Mouse (Mus musculus) cerebellum, adult 2 months (tissue): ENCODE measurements around the gene Gal3st3. TPM values are rescaled to one million over a fixed set of nuclear protein-coding genes. Genes with fewer than 3 reads are reported as not detected.

Experiments used
- DNase-seq, 2 experiments: peaks; one replicate each; pipeline ENCODE4 v3.0.0; 2021
- H3K27ac ChIP-seq: fragments of 200-500 bp; 2 replicates; pipeline ENCODE4 v1.5.1; 2012; ENCODE audit warnings: low read length, control low read depth, inconsistent platforms; ENCODE audit not compliant: insufficient read depth
- H3K27me3 ChIP-seq: fragments of 200-500 bp; 2 replicates; pipeline ENCODE4 v1.6.1; 2012; ENCODE audit warnings: inconsistent platforms, mild to moderate bottlenecking, low read length, moderate library complexity; ENCODE audit not compliant: control insufficient read depth, insufficient read depth
- H3K4me1 ChIP-seq: fragments of 200-500 bp; 2 replicates; pipeline ENCODE4 v1.6.1; 2011; ENCODE audit warnings: low read length; ENCODE audit not compliant: control insufficient read depth, insufficient read depth
- H3K4me3 ChIP-seq: fragments of 200-500 bp; replicated peaks from 2 replicates; pipeline ENCODE3; 2011; ENCODE audit warnings: mild to moderate bottlenecking, low read depth, low read length, control low read depth; ENCODE audit not compliant: insufficient read depth
- CTCF ChIP-seq: fragments of 200-500 bp; IDR thresholded peaks from 2 replicates; pipeline ENCODE4 v1.5.1; 2011; ENCODE audit warnings: low read depth, mild to moderate bottlenecking, control low read depth, low read length, moderate library complexity, borderline replicate concordance; ENCODE audit not compliant: insufficient read depth
- POLR2A ChIP-seq: fragments of 200-500 bp; IDR thresholded peaks from 2 replicates; pipeline ENCODE4 v1.6.1; 2011; ENCODE audit warnings: low read length, control low read depth, borderline replicate concordance; ENCODE audit not compliant: insufficient read depth
- whole genome bisulfite sequencing: fragments of 180-500 bp; shearing (Covaris S2); methylation state at CpG from one replicate; pipeline ENCODE4 v1.1.7; 2018; 5-methylcytosine and 5-hydroxymethylcytosine counted together
- polyA plus RNA-seq: library from polyadenylated mRNA; depleted of rRNA; stranded (reverse); fragments of >200 nt; gene quantifications from 2 replicates; pipeline ENCODE4 v1.2.3, GENCODE M21; 2012

Gene Gal3st3
- polyA plus RNA-seq, 1 experiment: 49.2 TPM

DNA sequence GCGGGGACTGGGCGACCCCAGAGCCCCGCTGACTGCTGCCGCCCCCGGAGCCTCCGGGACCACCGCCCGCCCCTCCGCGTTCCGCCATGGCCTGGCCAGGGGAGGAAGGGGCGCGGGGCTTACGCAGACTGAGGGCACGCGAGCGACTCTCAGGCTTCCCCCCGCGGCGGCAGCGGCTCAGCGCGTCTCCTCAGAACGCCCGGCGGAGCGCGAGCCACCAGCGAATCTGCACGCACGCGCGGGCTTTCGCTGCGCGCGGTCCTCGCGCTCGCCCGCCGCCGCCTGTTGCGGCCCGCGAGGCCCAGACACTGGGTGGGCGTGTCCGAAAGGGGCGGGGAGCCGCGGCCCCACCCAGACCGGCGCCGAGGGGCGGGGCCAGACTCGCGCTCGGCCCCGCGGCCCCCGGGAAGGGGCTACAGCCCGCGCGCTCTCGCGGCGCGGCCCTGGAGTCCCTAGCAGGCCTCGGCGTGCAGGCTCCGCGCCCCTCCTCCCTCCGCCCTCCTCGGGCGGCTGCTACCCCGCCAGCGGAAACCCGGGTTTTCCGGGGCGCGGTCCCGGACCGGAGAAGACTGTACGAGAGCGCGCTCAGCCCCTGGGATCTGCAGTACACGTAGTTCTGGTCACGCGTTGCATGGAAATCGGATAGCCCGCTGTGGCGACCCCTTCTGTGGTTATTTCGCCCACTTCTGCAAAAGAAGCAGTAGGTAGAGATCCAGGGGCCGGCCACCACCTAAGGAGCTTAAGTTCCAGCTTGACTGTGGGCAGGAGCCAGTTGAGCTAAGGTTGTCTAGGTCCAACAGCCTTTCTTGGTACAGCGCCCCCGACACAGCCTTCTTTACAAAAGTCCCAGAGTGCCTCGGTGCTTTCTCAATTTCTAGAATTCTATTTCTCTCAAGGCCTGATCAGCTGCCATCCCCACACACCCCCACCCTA is 25.1 kb upstream of the Gal3st3 start, which contains the start of gene Pacs1:
Gene Pacs1 (minus strand): TSS at position 319 of the 933 bp plus-strand sequence.
- H3K27me3 ChIP-seq: no peaks in the 10 kb centered on the region
- TF ChIP-seq CTCF (no peak), POLR2A (peak; percentile 51)
- under 1% methylated on average over 90 of the region's 97 CpGs for WGBS
- no peak within 1 kb of the TSS for H3K27ac ChIP-seq
- peak within 1 kb of the TSS; percentile 54 for H3K4me3 ChIP-seq
- H3K4me1 ChIP-seq: no peaks in the 10 kb centered on the region; the same call in 1 of the 2 replicates
- DNase-seq: peak; percentile 83 to 86

DNA sequence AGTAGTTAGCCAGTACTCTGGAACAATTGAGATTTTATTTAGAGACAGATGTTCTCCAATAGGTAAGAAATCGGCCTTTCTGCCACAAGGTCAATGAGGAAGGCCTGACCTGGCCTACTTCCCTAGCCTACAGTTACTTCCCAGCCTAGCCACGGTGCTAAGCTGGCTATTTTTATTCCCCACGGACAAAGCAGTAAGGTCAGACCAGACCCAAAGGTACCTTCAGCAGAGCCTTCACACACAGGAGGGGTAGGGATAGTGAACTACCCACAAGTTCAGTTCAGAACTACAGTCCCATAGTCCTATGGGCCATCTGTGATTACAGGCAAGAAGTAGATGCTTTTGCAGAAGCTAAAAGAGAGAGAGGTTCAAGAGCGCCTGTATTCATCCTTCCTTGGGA is 24.2 kb upstream of the Gal3st3 start:
- 65% methylated on average over 4 of the region's 4 CpGs for WGBS
- H3K27me3 ChIP-seq: no peaks in the 10 kb centered on the region
- no peak for DNase-seq
- no peak overlapping the region for H3K4me3 ChIP-seq
- no peaks in the 10 kb centered on the region; the same call in 1 of the 2 replicates for H3K4me1 ChIP-seq
- TF ChIP-seq POLR2A (no peak), CTCF (no peak)
- H3K27ac ChIP-seq: no peak overlapping the region

DNA sequence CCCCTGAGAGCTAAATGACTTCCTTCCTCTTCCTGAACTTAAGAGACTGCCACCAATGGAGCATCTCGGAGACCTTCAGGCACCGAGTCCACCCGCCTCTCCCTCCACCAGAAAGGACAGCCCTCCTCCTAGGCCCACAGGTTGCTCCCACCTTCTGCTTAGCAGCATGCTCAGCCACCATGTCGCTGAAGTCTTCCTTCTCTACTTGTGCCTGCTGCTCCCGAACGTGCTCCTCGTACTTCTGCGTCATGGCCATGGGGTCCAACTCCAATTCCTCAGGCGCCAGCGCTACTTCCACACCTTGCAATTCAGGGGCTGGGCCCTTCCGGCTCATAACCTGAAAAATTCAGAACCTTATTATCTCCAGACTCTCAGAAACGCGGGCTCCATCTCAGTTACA is 23.5 kb upstream of the Gal3st3 start:
- H3K27ac ChIP-seq: no peak overlapping the region
- 95% methylated on average over 11 of the region's 13 CpGs for WGBS

DNA sequence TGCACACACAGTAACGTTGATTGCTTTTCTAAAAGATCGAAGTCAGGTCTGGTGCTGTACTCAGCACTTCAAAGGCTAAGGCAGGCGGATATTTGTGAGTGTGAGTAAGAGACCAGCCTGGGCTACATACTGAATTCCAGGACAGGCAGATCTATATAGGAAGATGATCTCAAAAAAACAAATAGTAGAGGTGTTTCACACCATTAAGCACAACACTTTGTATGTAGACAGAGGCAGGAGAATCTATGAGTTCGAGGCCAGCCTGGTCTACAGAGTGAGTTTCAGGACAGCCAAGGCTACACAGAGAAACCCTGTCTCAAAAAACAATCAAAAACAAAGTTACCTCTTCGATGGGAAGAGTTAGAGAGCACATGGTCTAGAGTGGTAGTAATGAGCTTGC is 22.4 kb upstream of the Gal3st3 start:
- TF ChIP-seq POLR2A (no peak), CTCF (no peak)
- H3K27me3 ChIP-seq: no peaks in the 10 kb centered on the region
- no peak overlapping the region for H3K4me3 ChIP-seq
- H3K27ac ChIP-seq: no peak overlapping the region
- no peaks in the 10 kb centered on the region; the same call in 1 of the 2 replicates for H3K4me1 ChIP-seq
- 91% methylated on average over 5 of the region's 5 CpGs for WGBS
- DNase-seq: no peak

More for the DNA sequence above, 23.5 kb upstream of the Gal3st3 start:
- no peak for DNase-seq
- no peak for TF ChIP-seq POLR2A
- no peak for TF ChIP-seq CTCF
- Histone ChIP-seq H3K4me1 (no peaks in the 10 kb centered on the region; the same call in 1 of the 2 replicates), H3K4me3 (no peak overlapping the region), H3K27me3 (no peaks in the 10 kb centered on the region)

DNA sequence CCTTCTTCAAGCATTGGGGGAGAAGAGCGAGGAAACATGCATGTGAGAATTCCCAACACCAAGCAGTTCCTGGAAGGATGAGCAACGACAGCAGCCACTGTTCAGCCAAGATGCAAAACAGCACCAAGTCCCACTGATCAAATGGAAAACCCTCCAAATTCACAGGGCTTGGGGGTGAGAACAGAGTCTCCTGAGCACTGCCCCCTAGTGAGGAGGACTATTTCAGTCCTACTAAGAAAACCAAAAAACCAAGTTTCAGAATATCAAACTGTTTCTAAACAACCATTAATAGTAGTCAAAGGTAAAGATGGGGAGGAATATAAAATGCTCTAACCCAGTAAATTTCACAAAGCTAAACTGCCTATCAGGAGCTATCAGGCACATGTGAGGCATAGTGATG is 21.6 kb upstream of the Gal3st3 start:
- no peak overlapping the region for H3K4me3 ChIP-seq
- H3K4me1 ChIP-seq: no peaks in the 10 kb centered on the region; the same call in 1 of the 2 replicates
- no peak overlapping the region for H3K27ac ChIP-seq
- TF ChIP-seq CTCF (no peak), POLR2A (no peak)
- WGBS: 82% methylated on average over 2 of the region's 2 CpGs
- H3K27me3 ChIP-seq: no peaks in the 10 kb centered on the region
- DNase-seq: peak in 1 of 2 experiments; percentile 1

DNA sequence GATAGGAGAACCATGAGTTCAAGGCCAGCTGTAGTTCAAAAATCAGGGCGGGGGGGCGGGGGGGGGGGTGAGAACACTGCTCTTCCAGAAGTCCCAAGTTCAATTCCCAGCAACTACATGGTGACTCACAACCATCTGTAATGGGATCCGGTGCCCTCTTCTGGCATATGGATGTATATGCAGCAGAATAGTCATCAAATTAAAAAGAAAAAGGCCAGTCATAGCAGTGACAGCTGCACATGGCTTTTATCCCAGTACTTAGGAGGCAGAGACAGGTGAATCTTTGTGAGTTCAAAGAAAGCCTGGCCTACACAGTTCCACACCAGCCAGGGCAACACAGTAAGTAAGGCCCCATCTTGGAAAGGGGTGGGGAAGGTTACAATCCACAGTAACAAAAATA is 21.0 kb upstream of the Gal3st3 start:
- no peak for DNase-seq
- TF ChIP-seq POLR2A: no peak
- 98% methylated on average over 3 of the region's 3 CpGs for whole genome bisulfite sequencing

DNA sequence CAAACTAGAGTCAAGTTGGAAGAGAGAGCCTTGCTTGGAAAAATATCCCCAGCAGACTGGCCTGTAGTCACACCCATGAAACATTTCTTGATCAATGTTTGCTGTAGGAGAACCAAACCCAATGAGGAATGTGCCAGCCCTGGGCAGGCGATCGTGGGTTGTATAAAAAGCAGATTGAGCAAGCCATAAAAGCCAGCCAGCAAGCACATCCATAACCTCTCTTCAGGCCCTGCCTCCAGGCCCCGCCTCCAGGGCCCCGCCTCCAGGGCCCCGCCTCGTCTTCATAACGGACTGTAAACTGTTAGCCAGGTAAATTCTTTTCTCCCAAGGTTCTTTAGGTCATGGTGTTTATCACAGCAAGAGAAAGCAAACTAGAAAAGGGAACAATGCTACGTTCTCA is 19.8 kb upstream of the Gal3st3 start:
- H3K27ac ChIP-seq: no peak overlapping the region
- 83% methylated on average over 8 of the region's 8 CpGs for WGBS

More for the DNA sequence above, 21.0 kb upstream of the Gal3st3 start:
- no peak overlapping the region for H3K4me3 ChIP-seq
- H3K27ac ChIP-seq: no peak overlapping the region
- no peaks in the 10 kb centered on the region for H3K27me3 ChIP-seq
- H3K4me1 ChIP-seq: no peaks in the 10 kb centered on the region; the same call in 1 of the 2 replicates

DNA sequence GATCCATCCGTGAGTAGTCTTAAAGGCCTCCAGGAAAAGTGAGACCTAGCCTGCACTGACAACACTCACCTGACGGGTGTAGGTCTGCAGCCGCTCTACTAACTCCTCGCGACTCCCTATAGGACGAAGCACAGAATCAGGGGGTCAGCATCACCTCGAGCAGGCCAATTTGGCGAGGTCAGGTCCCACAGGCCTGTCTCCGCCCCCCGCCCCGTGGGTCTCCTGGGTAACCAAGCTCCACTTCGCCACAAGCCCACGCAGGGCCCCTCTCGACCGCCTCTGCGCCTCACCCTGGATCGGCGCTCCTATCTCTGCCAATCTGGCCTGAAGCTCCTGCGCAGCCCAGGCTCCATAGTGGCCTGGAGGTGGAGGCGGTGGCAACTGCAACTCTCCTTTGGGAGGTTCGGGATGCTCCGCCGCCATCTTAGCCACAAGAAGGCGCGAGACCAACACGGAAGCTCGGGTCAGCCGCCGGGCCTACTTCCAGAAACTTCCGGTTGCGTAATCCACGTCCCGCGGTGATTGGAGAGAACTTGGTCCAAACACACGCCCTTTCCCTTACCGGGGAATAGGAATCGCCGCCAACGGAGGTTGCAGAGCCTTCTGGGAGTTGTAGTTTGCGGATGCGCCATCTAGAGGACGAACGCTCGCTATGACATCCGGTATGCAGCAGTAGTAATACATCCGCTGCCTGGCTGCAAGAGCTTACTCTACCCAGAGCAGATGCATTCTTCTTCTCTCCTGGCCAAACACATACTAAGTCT is 3.0 kb upstream of the Gal3st3 start, which contains the start of gene Sf3b2:
Gene Sf3b2 (minus strand): TSS at position 484 of the 764 bp plus-strand sequence.
- H3K4me3 ChIP-seq: peak within 1 kb of the TSS; percentile 87
- H3K27ac ChIP-seq: peak within 1 kb of the TSS; percentile 67
- under 1% methylated on average over 46 of the region's 46 CpGs for WGBS
- DNase-seq: peak; percentile 99 to 100
- TF ChIP-seq POLR2A (peak; percentile 76; the same call in 1 of the 2 replicates), CTCF (peak; percentile 65)
- peaks cover 6% of the 10 kb centered on the region; the same call in 1 of the 2 replicates for H3K4me1 ChIP-seq
- no peaks in the 10 kb centered on the region for H3K27me3 ChIP-seq

More for the DNA sequence above, 19.8 kb upstream of the Gal3st3 start:
- TF ChIP-seq CTCF (no peak), POLR2A (no peak)
- H3K27me3 ChIP-seq: no peaks in the 10 kb centered on the region
- DNase-seq: no peak
- H3K4me1 ChIP-seq: no peaks in the 10 kb centered on the region
- H3K4me3 ChIP-seq: no peak overlapping the region
